Mouse (Mus musculus): Measurements from ENCODE around the gene Myo18a.

- TF ChIP-seq CTCF (conservative IDR thresholded peaks at IDR 0.05; ENCODE audit: insufficient read depth, insufficient read length, low read depth, low read length) (peak; percentile 94), POLR2A (IDR thresholded peaks at IDR 0.05; ENCODE audit: low read depth, low read length) (no peak)
These were observed 58.6 kb downstream of the Myo18a start for GRCm38 (mm10) chr11:77821648-77822047.

All from kidney, adult 2 months (tissue).